Mouse (Mus musculus) urinary bladder, postnatal 36 days (tissue): ENCODE results near the gene Cyb5b.
"Not testable (repeated sequence)": the region's sequence is repeated elsewhere in the genome, so short reads cannot be mapped to it uniquely, and the experiment has no call there.

Experiments used
- DNase-seq, 2 experiments: peaks; one replicate each; pipeline ENCODE4 v3.0.0; 2022; ENCODE audit warnings: low spot score in 2 of 2, mixed read lengths in 1 of 2

Gene Cyb5b

GRCm38 (mm10) chr8:107150404-107151157 lies at the start of gene Cyb5b:
Gene Cyb5b (plus strand): TSS chr8:107150640.
- peak; percentile 93 to 96 for DNase-seq

- peak; percentile 73 to 79 for DNase-seq
Measured at GRCm38 (mm10) chr8:107104547-107104946, 45.9 kb upstream of the Cyb5b start.

- not testable (repeated sequence) for DNase-seq
Measured at GRCm38 (mm10) chr8:107108089-107108488, 42.4 kb upstream of the Cyb5b start.

- peak in 1 of 2 experiments; percentile 13 for DNase-seq
Measured at GRCm38 (mm10) chr8:107108978-107109720, 41.3 kb upstream of the Cyb5b start.

GRCm38 (mm10) chr8:107109816-107110435 lies 40.5 kb upstream of the Cyb5b start:
- no peak for DNase-seq

- no peak for DNase-seq
Measured at GRCm38 (mm10) chr8:107110629-107111330, 39.7 kb upstream of the Cyb5b start.

- DNase-seq = no peak
Measured at GRCm38 (mm10) chr8:107111340-107112105, 38.9 kb upstream of the Cyb5b start.

GRCm38 (mm10) chr8:107113209-107113608 lies 37.2 kb upstream of the Cyb5b start:
- DNase-seq = no peak

- no peak for DNase-seq
Measured at GRCm38 (mm10) chr8:107114150-107115007, 36.1 kb upstream of the Cyb5b start.

GRCm38 (mm10) chr8:107115008-107115320 lies 35.5 kb upstream of the Cyb5b start:
- no peak for DNase-seq

- peak; percentile 80 to 81 for DNase-seq
Measured at GRCm38 (mm10) chr8:107116023-107116422, 34.4 kb upstream of the Cyb5b start.

GRCm38 (mm10) chr8:107117019-107117418 lies 33.4 kb upstream of the Cyb5b start:
- peak in 1 of 2 experiments; percentile 40 for DNase-seq

GRCm38 (mm10) chr8:107118803-107119233 lies 31.6 kb upstream of the Cyb5b start:
- DNase-seq = no peak

- no peak for DNase-seq
Measured at GRCm38 (mm10) chr8:107119412-107119811, 31.0 kb upstream of the Cyb5b start.

GRCm38 (mm10) chr8:107120806-107121205 lies 29.6 kb upstream of the Cyb5b start:
- DNase-seq = no peak

- DNase-seq = no peak
Measured at GRCm38 (mm10) chr8:107121681-107122291, 28.7 kb upstream of the Cyb5b start.

- no peak for DNase-seq
Measured at GRCm38 (mm10) chr8:107123063-107123614, 27.3 kb upstream of the Cyb5b start.

- no peak for DNase-seq
Measured at GRCm38 (mm10) chr8:107124343-107124742, 26.1 kb upstream of the Cyb5b start.
